Mouse (Mus musculus): ENCODE measurements around the gene Ica1. TPM values are rescaled to one million over a fixed set of nuclear protein-coding genes. Genes with fewer than 3 reads are reported as not detected.

The Ica1 gene
- 41.6 and 43.9 TPM in 2 replicates for polyA plus RNA-seq (2015; fragmentation: Nextera tagmentation; extraction: Ambion mirVana)

DNA sequence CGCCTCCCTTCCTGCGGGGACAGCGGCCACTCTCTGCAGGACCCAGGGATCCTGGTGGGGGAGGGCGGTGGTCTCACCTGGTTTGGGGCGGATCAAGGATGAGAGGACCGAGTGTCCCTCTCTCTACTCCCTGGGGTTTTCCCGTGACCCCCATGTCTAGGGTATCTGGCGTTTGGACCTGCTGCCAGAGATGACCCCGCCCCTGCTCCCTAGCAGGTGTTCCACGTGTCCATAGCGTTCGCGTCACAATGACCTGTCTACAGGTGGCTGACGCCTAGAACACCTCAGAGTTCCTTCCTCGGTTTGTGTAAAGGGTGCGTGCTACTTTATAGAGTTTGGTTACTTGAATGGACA, at the start of gene Ica1:
Gene Ica1 (minus strand): TSS at position 193 of the 354 bp plus-strand sequence.
- Histone ChIP-seq H3K4me3 (peak within 1 kb of the TSS; percentile 77), H3K4me1 (peaks cover 10% of the 10 kb centered on the region), H3K9me3 (no peaks in the 10 kb centered on the region), H3K27ac (replicated peaks) (peak within 1 kb of the TSS; percentile 72), H3K4me2 (replicated peaks) (peak within 1 kb of the TSS; percentile 95), H3K36me3 (no peaks in the 10 kb centered on the region), H3K9ac (replicated peaks) (peak within 1 kb of the TSS; percentile 80), H3K27me3 (peaks cover 10% of the 10 kb centered on the region; the same call in 1 of the 2 replicates)
- 2% methylated on average over 15 of the region's 16 CpGs for WGBS
- no peak for ATAC-seq (replicated peaks)

DNA sequence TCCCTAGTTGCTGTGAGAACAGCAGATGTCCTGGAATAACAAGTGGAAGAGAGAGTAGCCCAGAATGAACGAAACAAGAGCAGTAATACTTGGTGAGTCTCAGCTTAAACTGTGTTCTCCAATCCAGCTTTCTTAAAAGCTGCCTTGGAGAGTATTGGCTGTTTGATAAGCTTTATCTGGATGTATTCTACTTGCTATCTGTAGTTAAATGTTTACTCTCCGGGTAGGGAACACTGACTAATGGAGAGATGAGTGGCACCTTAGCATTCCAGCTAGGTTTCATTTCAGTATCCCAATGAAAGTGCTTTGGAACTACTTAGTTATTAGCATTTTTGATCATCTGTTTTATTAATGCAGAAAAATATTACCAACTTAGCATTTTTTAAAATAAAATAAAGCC, 41.6 kb upstream of the Ica1 start:
- Histone ChIP-seq H3K27me3 (no peaks in the 10 kb centered on the region), H3K4me2 (replicated peaks) (no peak overlapping the region), H3K4me1 (no peaks in the 10 kb centered on the region), H3K9ac (replicated peaks) (no peak overlapping the region), H3K9me3 (no peaks in the 10 kb centered on the region), H3K27ac (replicated peaks) (no peak overlapping the region), H3K4me3 (no peak overlapping the region), H3K36me3 (no peaks in the 10 kb centered on the region)
- no peak for ATAC-seq (replicated peaks)
- 79% methylated on average over 2 of the region's 2 CpGs for WGBS

DNA sequence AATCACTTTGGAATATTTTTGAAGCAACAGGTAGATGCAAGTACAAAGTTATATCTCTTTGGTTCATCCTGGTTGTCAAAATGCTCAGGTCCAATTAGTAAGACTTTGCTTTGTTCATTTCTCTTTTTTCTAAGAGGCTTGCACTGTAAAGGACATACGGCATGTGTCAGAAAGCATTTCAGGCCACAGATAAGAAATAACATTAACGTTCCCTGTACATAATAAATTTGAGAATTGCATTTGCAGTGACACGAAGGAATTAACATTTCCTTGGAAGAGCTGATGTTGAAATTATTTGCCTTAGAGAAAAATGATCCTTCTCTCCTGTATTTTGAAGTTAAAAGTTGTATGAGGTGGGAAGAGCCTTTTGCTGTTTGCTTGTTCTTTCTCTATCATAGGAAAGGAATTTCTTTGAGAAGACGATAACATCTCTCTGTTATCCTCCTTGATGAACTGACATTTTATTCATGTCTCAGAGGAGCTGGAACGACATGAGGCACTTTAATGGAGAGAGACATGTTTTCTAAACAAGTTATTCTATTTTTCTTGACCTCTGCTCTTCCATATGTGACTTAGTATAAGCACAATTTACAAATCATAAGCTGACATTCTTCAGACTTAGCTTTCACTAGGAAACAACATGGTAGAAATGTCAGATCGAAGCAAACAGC, 36.2 kb upstream of the Ica1 start:
- H3K36me3 ChIP-seq = no peaks in the 10 kb centered on the region

DNA sequence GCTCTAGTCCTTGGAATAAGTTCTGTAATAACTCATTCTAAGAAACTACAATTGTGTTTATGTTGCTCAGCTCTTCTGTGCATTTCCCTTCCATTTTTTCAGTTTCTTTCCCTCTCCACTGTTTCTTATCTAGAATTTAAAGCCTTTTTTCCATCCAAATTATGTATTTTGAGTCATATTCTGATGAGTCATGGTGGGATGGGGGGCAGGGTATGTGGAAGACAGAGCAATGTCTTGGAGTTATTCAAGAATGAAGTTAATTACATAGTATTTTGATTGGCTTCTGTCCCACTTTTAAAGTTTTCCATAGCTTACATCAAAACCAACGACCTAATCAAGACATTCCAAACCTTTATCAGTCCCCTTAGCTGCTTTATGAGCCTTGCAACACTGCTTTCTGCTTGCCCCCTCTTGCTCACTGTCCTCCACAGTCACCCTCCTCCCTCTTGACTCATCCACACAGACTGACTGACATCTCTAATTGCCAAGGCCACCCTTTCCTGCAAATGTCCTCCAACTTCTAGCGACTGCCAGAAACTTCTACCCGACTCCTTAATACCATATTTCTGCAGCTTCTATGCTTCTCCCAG, 24.4 kb upstream of the Ica1 start:
- Histone ChIP-seq H3K4me1 (no peaks in the 10 kb centered on the region), H3K4me2 (replicated peaks) (no peak overlapping the region), H3K4me3 (no peak overlapping the region), H3K9me3 (no peaks in the 10 kb centered on the region), H3K36me3 (no peaks in the 10 kb centered on the region), H3K9ac (replicated peaks) (no peak overlapping the region), H3K27ac (replicated peaks) (no peak overlapping the region), H3K27me3 (no peaks in the 10 kb centered on the region)
- ATAC-seq (replicated peaks) = no peak
- WGBS = 71% methylated on average over 3 of the region's 3 CpGs

More for the DNA sequence above, 36.2 kb upstream of the Ica1 start:
- H3K4me1 ChIP-seq = no peaks in the 10 kb centered on the region
- no peak overlapping the region for H3K4me3 ChIP-seq
- H3K9me3 ChIP-seq = no peaks in the 10 kb centered on the region
- ATAC-seq (replicated peaks) = no peak
- WGBS = 86% methylated on average over 6 of the region's 6 CpGs
- H3K9ac ChIP-seq (replicated peaks) = no peak overlapping the region
- H3K27me3 ChIP-seq = no peaks in the 10 kb centered on the region
- H3K27ac ChIP-seq (replicated peaks) = no peak overlapping the region
- H3K4me2 ChIP-seq (replicated peaks) = no peak overlapping the region

DNA sequence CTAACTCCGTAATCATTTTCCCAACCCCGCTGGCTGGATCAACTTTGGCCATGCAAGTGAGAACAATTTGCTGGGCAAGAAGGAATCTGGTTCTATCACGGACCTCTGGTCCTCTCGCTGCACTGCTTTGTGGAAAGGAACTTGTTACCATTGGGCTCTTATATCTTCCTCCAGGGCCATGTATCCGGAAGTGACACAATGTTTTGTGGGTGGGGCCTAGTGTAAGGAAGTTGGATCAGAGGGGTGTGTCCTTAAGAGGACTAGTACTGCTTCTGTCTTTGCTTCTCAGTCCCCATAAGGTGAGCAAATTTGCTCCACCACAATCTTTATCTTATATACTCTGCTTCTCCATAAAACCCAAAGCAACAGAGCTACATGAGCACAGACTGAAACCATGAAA, 14.1 kb upstream of the Ica1 start:
- Histone ChIP-seq H3K4me2 (replicated peaks) (no peak overlapping the region), H3K27ac (replicated peaks) (no peak overlapping the region), H3K4me1 (no peaks in the 10 kb centered on the region), H3K27me3 (no peaks in the 10 kb centered on the region), H3K9me3 (no peaks in the 10 kb centered on the region), H3K4me3 (no peak overlapping the region), H3K36me3 (no peaks in the 10 kb centered on the region), H3K9ac (replicated peaks) (no peak overlapping the region)
- ATAC-seq (replicated peaks) = no peak
- 92% methylated on average over 5 of the region's 5 CpGs for WGBS

DNA sequence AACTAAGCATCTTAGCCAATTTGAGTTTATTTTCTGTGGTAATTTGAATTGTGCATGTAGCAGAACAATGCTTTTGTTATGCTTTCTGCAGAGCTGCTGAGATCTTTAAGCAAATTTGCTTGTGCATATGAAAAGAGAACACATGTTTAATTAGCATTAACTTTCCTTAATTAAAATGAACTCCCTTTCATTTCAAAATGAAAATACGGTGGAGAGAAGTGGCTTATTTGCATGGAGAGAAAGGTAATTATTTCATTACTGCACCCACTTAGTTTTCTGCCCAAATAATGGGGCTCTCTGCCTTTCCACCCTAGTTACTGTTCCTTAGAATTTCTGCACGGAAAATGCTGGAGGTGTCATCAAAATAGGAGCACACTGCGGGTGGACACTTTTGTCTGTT, 13.5 kb upstream of the Ica1 start:
- ATAC-seq (replicated peaks) = no peak; the same call in 1 of the 2 replicates
- Histone ChIP-seq H3K4me3 (no peak overlapping the region), H3K9ac (replicated peaks) (no peak overlapping the region), H3K36me3 (no peaks in the 10 kb centered on the region), H3K9me3 (no peaks in the 10 kb centered on the region), H3K27me3 (no peaks in the 10 kb centered on the region), H3K27ac (replicated peaks) (no peak overlapping the region), H3K4me1 (no peaks in the 10 kb centered on the region), H3K4me2 (replicated peaks) (no peak overlapping the region)
- WGBS = 14% methylated on average over 3 of the region's 3 CpGs

DNA sequence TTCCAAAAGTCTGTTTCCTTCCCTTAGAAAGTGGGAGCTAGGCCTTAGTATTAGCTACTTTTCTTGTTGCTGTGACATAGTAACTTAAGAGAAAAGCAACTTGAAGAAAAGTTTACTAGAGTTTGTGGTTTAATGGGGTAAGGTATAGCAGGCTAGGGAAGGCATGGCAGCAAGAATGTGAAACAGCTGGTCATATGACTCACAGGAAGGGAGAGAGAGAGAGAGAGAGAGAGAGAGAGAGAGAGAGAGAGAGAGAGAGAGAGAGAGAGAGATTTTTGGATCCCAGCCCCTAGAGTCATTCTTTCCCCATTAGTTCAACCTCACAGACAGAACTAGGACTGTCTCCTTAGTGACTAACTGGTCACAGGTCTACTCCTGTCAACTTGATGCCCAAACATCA, 2.3 kb upstream of the Ica1 start:
- Histone ChIP-seq H3K27me3 (peaks cover 10% of the 10 kb centered on the region; the same call in 1 of the 2 replicates), H3K27ac (replicated peaks) (no peak overlapping the region), H3K4me1 (peaks cover 10% of the 10 kb centered on the region), H3K36me3 (no peaks in the 10 kb centered on the region), H3K9ac (replicated peaks) (no peak overlapping the region), H3K4me2 (replicated peaks) (no peak overlapping the region), H3K9me3 (no peaks in the 10 kb centered on the region), H3K4me3 (no peak overlapping the region)
- no peak for ATAC-seq (replicated peaks)

DNA sequence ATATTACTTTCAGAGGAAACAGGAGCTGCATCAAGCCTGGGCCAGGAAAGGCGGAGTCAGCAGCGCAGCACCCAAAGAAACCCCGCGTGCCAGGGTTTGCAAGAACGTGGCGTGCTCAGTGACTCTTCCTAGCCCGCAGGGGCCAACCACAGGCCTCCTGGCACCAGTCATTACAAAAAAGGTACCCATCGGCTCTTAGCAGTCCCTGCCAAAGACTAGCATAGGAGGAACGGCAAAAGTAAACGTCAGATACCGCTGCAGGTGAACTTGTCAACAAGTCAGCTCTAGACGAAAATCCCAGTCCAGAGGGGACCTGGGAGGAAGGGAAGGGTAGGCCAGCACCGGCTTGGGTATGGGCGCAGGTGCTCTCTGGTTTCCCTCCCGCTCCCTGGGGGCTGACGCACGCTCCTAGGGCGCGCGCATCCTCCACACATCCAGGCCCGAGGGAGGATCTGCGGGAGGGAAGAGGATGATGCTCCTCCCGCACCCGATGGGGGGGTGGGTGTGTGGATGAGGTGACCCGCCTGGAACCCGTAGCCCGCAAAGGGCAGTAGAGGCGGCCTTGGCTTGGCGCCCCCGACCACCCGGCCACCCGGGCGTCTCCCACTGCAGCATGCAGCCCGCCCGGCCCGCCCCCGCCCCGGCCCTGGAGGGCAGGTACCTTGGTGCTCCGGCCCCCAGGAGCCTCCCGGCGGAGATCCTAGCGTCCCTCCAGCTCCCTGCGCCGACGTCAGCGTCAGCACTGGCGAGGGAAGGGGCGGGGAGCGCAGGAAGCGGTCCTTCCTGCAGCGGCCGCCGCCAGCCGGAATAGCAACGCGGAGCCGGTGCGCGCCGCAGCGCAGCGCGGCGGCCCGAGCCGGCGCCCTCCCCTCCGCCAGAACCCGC, 635 bp downstream of the Ica1 start:
- peak overlapping the region; percentile 72 for H3K27ac ChIP-seq (replicated peaks)
- H3K9me3 ChIP-seq = no peaks in the 10 kb centered on the region
- peak; percentile 95 for ATAC-seq (replicated peaks)
- H3K27me3 ChIP-seq = peaks cover 10% of the 10 kb centered on the region; the same call in 1 of the 2 replicates
- H3K4me3 ChIP-seq = peak overlapping the region; percentile 77
- H3K4me2 ChIP-seq (replicated peaks) = peak overlapping the region; percentile 95
- peaks cover 10% of the 10 kb centered on the region for H3K4me1 ChIP-seq
- under 1% methylated on average over 59 of the region's 69 CpGs for WGBS
- peak overlapping the region; percentile 80 for H3K9ac ChIP-seq (replicated peaks)
- H3K36me3 ChIP-seq = no peaks in the 10 kb centered on the region

DNA sequence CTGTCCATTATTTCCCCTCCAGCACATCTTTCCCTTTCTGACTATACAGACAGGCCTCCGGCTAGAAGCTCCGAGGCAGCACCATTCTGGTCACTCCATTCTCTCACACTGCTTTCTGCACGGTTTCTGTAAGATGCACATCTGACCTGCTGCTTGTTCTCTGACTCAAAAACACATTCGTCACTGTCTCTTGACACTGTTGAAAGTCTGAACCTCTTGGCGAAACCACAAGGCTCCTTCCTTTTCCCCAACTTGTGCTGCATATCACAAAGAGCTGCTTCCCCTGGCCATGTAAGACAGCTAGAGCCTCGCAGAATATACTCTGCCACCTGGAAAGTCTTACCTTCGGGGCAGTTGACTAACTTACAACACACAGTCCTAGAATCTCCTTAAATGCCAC, 6.7 kb downstream of the Ica1 start:
- Histone ChIP-seq H3K4me2 (replicated peaks) (no peak overlapping the region), H3K27ac (replicated peaks) (no peak overlapping the region), H3K4me1 (no peaks in the 10 kb centered on the region), H3K27me3 (no peaks in the 10 kb centered on the region), H3K36me3 (no peaks in the 10 kb centered on the region), H3K4me3 (no peak overlapping the region), H3K9me3 (no peaks in the 10 kb centered on the region), H3K9ac (replicated peaks) (no peak overlapping the region)
- whole genome bisulfite sequencing = 91% methylated on average over 7 of the region's 7 CpGs
- ATAC-seq (replicated peaks) = no peak

DNA sequence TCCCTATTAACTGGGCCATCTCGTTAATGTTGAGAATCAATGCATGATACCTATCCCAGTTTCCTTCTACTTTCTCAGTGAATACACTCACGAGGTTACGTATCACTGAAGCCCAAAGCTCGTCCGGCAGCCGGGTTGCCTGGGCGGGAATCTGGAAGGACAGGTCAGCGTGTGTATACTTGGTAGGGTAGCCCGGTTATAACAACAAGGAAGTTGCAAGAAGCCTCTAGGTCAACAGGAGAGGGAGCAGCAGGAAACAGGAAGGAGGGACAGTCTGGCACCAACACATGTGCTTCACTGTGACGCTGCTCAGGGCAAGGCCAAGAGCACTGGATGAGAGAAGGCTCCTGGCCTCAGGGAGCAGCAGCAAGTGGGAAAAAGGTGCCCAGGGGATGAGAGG, 7.9 kb downstream of the Ica1 start:
- H3K9ac ChIP-seq (replicated peaks) = no peak overlapping the region
- no peak overlapping the region for H3K27ac ChIP-seq (replicated peaks)
- H3K4me3 ChIP-seq = no peak overlapping the region
- no peaks in the 10 kb centered on the region for H3K9me3 ChIP-seq
- H3K4me2 ChIP-seq (replicated peaks) = no peak overlapping the region
- no peak for ATAC-seq (replicated peaks)
- 69% methylated on average over 10 of the region's 10 CpGs for WGBS
- no peaks in the 10 kb centered on the region for H3K4me1 ChIP-seq
- no peaks in the 10 kb centered on the region for H3K27me3 ChIP-seq
- no peaks in the 10 kb centered on the region for H3K36me3 ChIP-seq

DNA sequence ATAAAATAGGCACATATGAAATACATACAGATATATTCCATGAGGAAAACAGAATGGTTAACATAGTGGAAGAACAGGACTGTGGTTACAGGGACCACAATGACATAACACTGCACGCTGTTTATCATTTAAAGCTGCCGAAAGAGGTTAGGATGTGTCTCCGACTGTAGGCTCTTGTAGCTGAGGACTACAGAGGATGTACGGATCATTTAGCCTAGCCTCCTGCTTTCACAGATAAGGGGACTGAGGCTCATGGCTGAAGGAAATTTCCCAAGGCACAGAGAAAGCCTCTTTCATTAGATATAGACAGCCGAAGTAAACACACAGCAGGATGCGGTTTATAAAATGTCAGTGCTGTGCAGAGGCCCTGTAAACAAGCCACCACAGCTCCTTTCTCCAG, 8.5 kb downstream of the Ica1 start:
- no peak overlapping the region for H3K9ac ChIP-seq (replicated peaks)
- no peak overlapping the region for H3K27ac ChIP-seq (replicated peaks)
- H3K4me1 ChIP-seq = no peaks in the 10 kb centered on the region
- ATAC-seq (replicated peaks) = no peak
- no peaks in the 10 kb centered on the region for H3K36me3 ChIP-seq
- H3K27me3 ChIP-seq = no peaks in the 10 kb centered on the region
- 50% methylated on average over 6 of the region's 6 CpGs for WGBS
- H3K9me3 ChIP-seq = no peaks in the 10 kb centered on the region
- no peak overlapping the region for H3K4me2 ChIP-seq (replicated peaks)
- no peak overlapping the region for H3K4me3 ChIP-seq

DNA sequence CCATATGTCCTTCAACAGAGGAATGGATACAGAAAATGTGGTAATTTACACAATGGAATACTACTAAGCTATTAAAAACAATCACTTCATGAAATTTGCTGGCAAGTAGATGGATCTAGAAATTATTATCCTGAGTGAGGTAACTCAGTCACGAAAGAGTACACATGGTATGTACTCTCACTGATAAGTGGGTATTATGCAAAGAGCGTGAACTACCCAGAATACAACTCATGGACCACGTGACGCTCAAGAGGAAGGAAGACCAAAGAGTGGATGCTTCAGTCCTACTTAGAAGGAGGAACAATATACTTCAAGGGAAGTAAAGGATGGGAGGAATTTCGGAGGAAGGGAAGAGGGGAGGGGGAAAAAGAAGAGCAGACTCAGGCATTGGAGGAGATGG, 11.6 kb downstream of the Ica1 start:
- Histone ChIP-seq H3K4me3 (no peak overlapping the region), H3K4me1 (no peaks in the 10 kb centered on the region), H3K4me2 (replicated peaks) (no peak overlapping the region), H3K36me3 (no peaks in the 10 kb centered on the region), H3K9me3 (no peaks in the 10 kb centered on the region), H3K27ac (replicated peaks) (no peak overlapping the region), H3K27me3 (no peaks in the 10 kb centered on the region), H3K9ac (replicated peaks) (no peak overlapping the region)
- WGBS = 90% methylated on average over 5 of the region's 5 CpGs
- no peak for ATAC-seq (replicated peaks)
